ENCODE assay signal across 12 mouse cellular contexts in the genomic region with DNA sequence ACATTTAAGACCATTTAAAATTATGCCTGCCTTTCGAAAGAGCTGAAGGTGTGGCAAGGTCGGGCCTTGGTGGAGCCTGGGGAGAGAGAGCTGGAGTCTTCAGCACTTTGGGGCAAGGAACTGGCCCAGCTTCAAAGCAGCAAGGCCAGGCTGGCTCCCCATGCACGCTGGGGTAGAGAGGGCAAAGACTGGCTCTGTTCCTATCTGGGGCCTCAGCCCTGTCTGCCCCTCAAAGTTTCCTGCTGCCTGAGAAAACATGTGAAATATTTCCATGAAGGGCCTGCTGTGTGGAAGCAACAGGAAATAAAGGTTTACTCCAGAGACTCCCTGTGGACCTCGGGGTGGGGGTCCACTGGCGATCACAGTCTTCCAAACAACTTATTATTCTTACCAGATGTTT.
DNase-seq lines count a peak whose midpoint lies in the region; ATAC-seq lines count a peak whose summit lies in the region.
"Had no signal": no experiment of that assay in that cellular context is flagged by ENCODE, and none has a peak within 500 bp of the region (broad histone marks: within the 10 kb centered on the region; RNA-seq: fewer than 3 reads in every experiment).

No protein-coding gene starts in this region.

- no peaks in the 10 kb centered on the region for H3K9me3 ChIP-seq in heart, embryonic 12.5 days (replicated peaks)
- H3K9me3 ChIP-seq in neural tube, embryonic 11.5 days (ENCODE audit: control insufficient read depth, low read length) = no peaks in the 10 kb centered on the region
- H3K9me3 ChIP-seq in hindbrain, embryonic 14.5 days (ENCODE audit: control insufficient read depth, low read length) = no peaks in the 10 kb centered on the region
- H3K9me3 ChIP-seq: liver, embryonic 15.5 days had no signal

- H3K4me3 ChIP-seq in heart, embryonic 12.5 days = no peak overlapping the region
- no peak overlapping the region for H3K4me3 ChIP-seq in neural tube, embryonic 11.5 days (ENCODE audit: low read depth, low read length)
- no peak overlapping the region for H3K4me3 ChIP-seq in hindbrain, embryonic 14.5 days (replicated peaks; ENCODE audit: low read length)
- H3K4me3 ChIP-seq: liver, embryonic 15.5 days had no signal

- 29% methylated on average over 5 of the region's 5 CpGs for WGBS in heart, embryonic 12.5 days
- 56% methylated on average over 5 of the region's 5 CpGs for WGBS in neural tube, embryonic 11.5 days
- 57% methylated on average over 5 of the region's 5 CpGs for WGBS in hindbrain, embryonic 14.5 days

- no peak overlapping the region for H3K4me2 ChIP-seq in heart, embryonic 12.5 days
- no peak overlapping the region for H3K4me2 ChIP-seq in neural tube, embryonic 11.5 days (ENCODE audit: low read depth)
- no peak overlapping the region for H3K4me2 ChIP-seq in hindbrain, embryonic 14.5 days (replicated peaks)
- H3K4me2 ChIP-seq: liver, embryonic 15.5 days had no signal

- no peaks in the 10 kb centered on the region for H3K36me3 ChIP-seq in heart, embryonic 12.5 days
- H3K36me3 ChIP-seq in neural tube, embryonic 11.5 days (ENCODE audit: control insufficient read depth, insufficient read depth, low read length) = no peaks in the 10 kb centered on the region
- H3K36me3 ChIP-seq in hindbrain, embryonic 14.5 days (replicated peaks; ENCODE audit: control insufficient read depth, insufficient read depth) = no peaks in the 10 kb centered on the region
- H3K36me3 ChIP-seq: liver, embryonic 15.5 days had no signal

- peak; percentile 63; the same call in 1 of the 2 replicates for ATAC-seq in heart, embryonic 12.5 days (ENCODE audit: insufficient number of reproducible peaks, low FRiP score)
- no peak for ATAC-seq in neural tube, embryonic 11.5 days (ENCODE audit: insufficient read depth, low FRiP score, low TSS enrichment)
- no peak for ATAC-seq in hindbrain, embryonic 14.5 days (ENCODE audit: low FRiP score)
- ATAC-seq: activated CD4-positive, CD25-positive, alpha-beta regulatory T cell, adult 4 months had no signal

- H3K4me1 ChIP-seq in heart, embryonic 12.5 days (replicated peaks) = peaks cover 63% of the 10 kb centered on the region
- H3K4me1 ChIP-seq in neural tube, embryonic 11.5 days (ENCODE audit: control insufficient read depth, insufficient read depth, low read length) = no peaks in the 10 kb centered on the region
- H3K4me1 ChIP-seq in hindbrain, embryonic 14.5 days (replicated peaks; ENCODE audit: control insufficient read depth, insufficient read depth, low read length) = peaks cover 6% of the 10 kb centered on the region; the same call in 1 of the 2 replicates

- H3K27me3 ChIP-seq in heart, embryonic 12.5 days (replicated peaks) = no peaks in the 10 kb centered on the region
- no peaks in the 10 kb centered on the region for H3K27me3 ChIP-seq in neural tube, embryonic 11.5 days (ENCODE audit: control insufficient read depth, insufficient read depth, low read length)
- no peaks in the 10 kb centered on the region for H3K27me3 ChIP-seq in hindbrain, embryonic 14.5 days (ENCODE audit: control insufficient read depth, insufficient read depth, low read length)
- H3K27me3 ChIP-seq: liver, embryonic 15.5 days had no signal

- peak overlapping the region; percentile 73 for H3K27ac ChIP-seq in heart, embryonic 12.5 days (ENCODE audit: poor library complexity, severe bottlenecking)
- no peak overlapping the region for H3K27ac ChIP-seq in neural tube, embryonic 11.5 days (ENCODE audit: low read depth, low read length)
- peak overlapping the region; percentile 33; the same call in 1 of the 2 replicates for H3K27ac ChIP-seq in hindbrain, embryonic 14.5 days
- H3K27ac ChIP-seq: liver, embryonic 15.5 days had no signal

- no peak for DNase-seq in heart, adult 9 months (ENCODE audit: low spot score in 2 of 2)
- DNase-seq in neural tube, embryonic 11.5 days (ENCODE audit: low spot score) = peak; percentile 30
- no peak for DNase-seq in neural tube, embryonic 10.5 days (ENCODE audit: extremely low spot score, low spot score)
- no peak for DNase-seq in hindbrain, embryonic 14.5 days (ENCODE audit: low spot score)
- DNase-seq in frontal cortex, postnatal 10 days (ENCODE audit: low spot score in 2 of 2) = no peak
- no peak for DNase-seq in layer of hippocampus, adult 9-10 months (ENCODE audit: low spot score)
- DNase-seq: cerebellum, adult 18-20 months; kidney, postnatal 25 days; right cerebral cortex, postnatal 25 days had no signal

- peak overlapping the region; percentile 60; the same call in 1 of the 2 replicates for H3K9ac ChIP-seq in heart, embryonic 12.5 days
- H3K9ac ChIP-seq in neural tube, embryonic 11.5 days (ENCODE audit: low read length) = no peak overlapping the region
- H3K9ac ChIP-seq in hindbrain, embryonic 14.5 days = no peak overlapping the region
- H3K9ac ChIP-seq: liver, embryonic 15.5 days had no signal
